Mouse (Mus musculus): ENCODE results near the gene Nars2.

GRCm38 (mm10) chr7:97079651-97080365, 128.5 kb downstream of the Nars2 start:
- TF ChIP-seq POLR2A (IDR thresholded peaks at IDR 0.05; ENCODE audit: borderline replicate concordance, control insufficient read depth, low read depth, low read length) (no peak), CTCF (IDR thresholded peaks at IDR 0.05; ENCODE audit: control insufficient read depth, insufficient read depth, low read length) (no peak)
